Mouse (Mus musculus) MEL (cell line): ENCODE measurements at regions not wholly inside any gene's neighbourhood (a gene's known extent, or its start where the extent isn't known, plus 50 kb on each side); places are given as distances from the start of the nearest gene placed in this dataset.

ENCODE experiments used
- CHD2 ChIP-seq: IDR thresholded peaks from 2 replicates; pipeline ENCODE4 v1.6.1; 2011; ENCODE audit warnings: low read length, improper control_type of control experiment
- CTCF ChIP-seq, 3 experiments: IDR thresholded peaks in 2 of 3; conservative IDR thresholded peaks in 1 of 3; 2 replicates each; pipeline ENCODE4 v1.5.1; 2011 to 2012; ENCODE audit warnings: low read length in 3 of 3, low read depth in 2 of 3, mild to moderate bottlenecking in 2 of 3, improper control_type of control experiment in 1 of 3, inconsistent platforms in 1 of 3, mixed read lengths in 1 of 3, moderate library complexity in 1 of 3; ENCODE audit not compliant: control insufficient read depth in 1 of 3, insufficient read depth in 1 of 3, poor library complexity in 1 of 3, severe bottlenecking in 1 of 3
- KAT2A ChIP-seq: conservative IDR thresholded peaks from 2 replicates; pipeline ENCODE4 v1.6.1; 2012; ENCODE audit warnings: low read depth, low read length, improper control_type of control experiment, inconsistent platforms
- MAZ ChIP-seq: IDR thresholded peaks from 2 replicates; pipeline ENCODE4 v1.6.1; 2012; ENCODE audit warnings: low read depth, mild to moderate bottlenecking, inconsistent platforms, low read length, improper control_type of control experiment
- ZKSCAN1 ChIP-seq: IDR thresholded peaks from 2 replicates; pipeline ENCODE4 v1.6.1; 2012; ENCODE audit warnings: low read depth, mild to moderate bottlenecking, inconsistent platforms, low read length, improper control_type of control experiment, moderate library complexity
- ZMIZ1 ChIP-seq: IDR thresholded peaks from 2 replicates; pipeline ENCODE4 v1.6.1; 2012; ENCODE audit warnings: low read depth, mild to moderate bottlenecking, inconsistent platforms, low read length, improper control_type of control experiment, moderate library complexity

GRCm38 (mm10) chr3:45603151-45603550 is 225.0 kb downstream of the Pcdh10 start:
- TF ChIP-seq ZKSCAN1 = no peak
- no peak for TF ChIP-seq MAZ
- no peak for TF ChIP-seq CHD2
- no peak for TF ChIP-seq ZMIZ1
- no peak for TF ChIP-seq KAT2A
- TF ChIP-seq CTCF (IDR thresholded peaks at IDR 0.05 in 2 of 3, conservative IDR thresholded peaks at IDR 0.05 in 1 of 3; ENCODE audit: control insufficient read depth in 1 of 3, insufficient read depth in 1 of 3, low read depth in 2 of 3, low read length in 3 of 3, poor library complexity in 1 of 3, severe bottlenecking in 1 of 3) = no peak
